Comparison of ENCODE assay signal across 1 mouse cellular context in the genomic region with DNA sequence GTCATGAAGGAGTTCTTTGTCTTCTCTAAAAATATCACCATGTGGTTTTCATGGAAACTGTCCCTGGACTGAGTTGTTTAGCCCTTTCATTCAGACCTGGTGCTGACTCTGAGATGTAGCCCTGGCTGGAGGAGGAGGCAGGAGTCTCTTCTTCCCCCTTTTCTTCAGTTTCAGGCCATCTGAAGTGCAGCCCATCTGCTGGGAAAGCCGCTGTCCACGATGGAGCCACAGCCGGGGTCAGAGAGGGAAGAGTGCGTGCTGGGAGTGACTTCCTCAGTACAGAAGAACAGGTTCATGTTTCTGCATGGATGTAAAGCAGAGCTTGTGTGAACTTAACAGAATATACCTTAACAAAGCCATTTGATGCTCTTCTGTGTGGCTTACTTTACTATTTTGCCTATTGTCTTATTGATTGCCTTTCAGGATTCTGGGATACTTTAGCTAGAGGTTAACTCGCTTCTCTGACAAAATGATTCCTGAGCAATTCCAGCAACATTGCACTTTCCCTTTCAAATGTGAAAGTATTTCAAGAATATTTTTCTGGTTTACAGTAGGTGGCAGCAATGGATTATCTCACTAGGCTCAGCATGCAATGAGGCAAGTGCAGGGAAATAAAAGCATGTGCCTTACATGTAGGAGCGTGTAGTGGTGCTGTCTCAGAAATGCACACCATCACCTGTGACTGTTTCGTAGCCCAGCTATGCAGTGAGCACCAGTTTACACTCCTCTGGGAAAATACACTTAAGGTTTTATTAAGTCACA.
TF ChIP-seq lines count a peak whose summit lies in the region.

No protein-coding gene starts in this region.

TF ChIP-seq in CH12.LX, 34 proteins besides CTCF, POLR2A, EP300 and RAD21 (continued from another document):
- TF ChIP-seq MXI1 (IDR thresholded peaks at IDR 0.05; ENCODE audit: low read depth, low read length) (no peak), JUND (conservative IDR thresholded peaks at IDR 0.05; ENCODE audit: low read depth, low read length) (peak; percentile 51), ELF1 (IDR thresholded peaks at IDR 0.05; ENCODE audit: low read depth, low read length) (no peak), JUN (IDR thresholded peaks at IDR 0.05; ENCODE audit: insufficient read depth, low read depth, low read length) (no peak), ZNF384 (IDR thresholded peaks at IDR 0.05; ENCODE audit: low read depth, low read length) (no peak), MAFK (IDR thresholded peaks at IDR 0.05; ENCODE audit: insufficient replicate concordance, low read length) (no peak), GABPA (IDR thresholded peaks at IDR 0.05; ENCODE audit: insufficient replicate concordance, low read depth, low read length) (no peak), NRF1 (IDR thresholded peaks at IDR 0.05; ENCODE audit: low read depth, low read length) (no peak), IRF4 (IDR thresholded peaks at IDR 0.05; ENCODE audit: low read depth, low read length) (no peak), MAZ (IDR thresholded peaks at IDR 0.05; ENCODE audit: low read depth, low read length) (no peak), MYC (IDR thresholded peaks at IDR 0.05; ENCODE audit: low read depth, low read length) (peak; percentile 90), RCOR1 (conservative IDR thresholded peaks at IDR 0.05; ENCODE audit: low read depth, low read length) (no peak), TBP (conservative IDR thresholded peaks at IDR 0.05; ENCODE audit: low read depth, low read length) (no peak), MAX (IDR thresholded peaks at IDR 0.05; ENCODE audit: low read length) (peak; percentile 62), SMC3 (IDR thresholded peaks at IDR 0.05; ENCODE audit: low read depth, low read length) (peak; percentile 85), E2F4 (IDR thresholded peaks at IDR 0.05; ENCODE audit: insufficient replicate concordance, low read depth, low read length) (no peak), ZMIZ1 (IDR thresholded peaks at IDR 0.05; ENCODE audit: low read depth, low read length) (no peak), MEF2A (IDR thresholded peaks at IDR 0.05; ENCODE audit: borderline replicate concordance, low read depth, low read length) (no peak), USF2 (conservative IDR thresholded peaks at IDR 0.05; ENCODE audit: low read depth, low read length) (no peak), KAT2A (IDR thresholded peaks at IDR 0.05; ENCODE audit: insufficient replicate concordance, low read length) (no peak), SIN3A (IDR thresholded peaks at IDR 0.05; ENCODE audit: low read length) (no peak), NELFE (IDR thresholded peaks at IDR 0.05; ENCODE audit: low read depth, low read length) (no peak), UBTF (IDR thresholded peaks at IDR 0.05; ENCODE audit: low read depth, low read length) (no peak)
TF ChIP-seq in CH12.LX: peak in this region for 6.
